Mouse (Mus musculus): ENCODE data around the gene Ankib1. TPM values are rescaled to one million over a fixed set of nuclear protein-coding genes. Genes with fewer than 3 reads are reported as not detected.
"Not testable (repeated sequence)": the region's sequence is repeated elsewhere in the genome, so short reads cannot be mapped to it uniquely, and the experiment has no call there.

Ankib1 gene
- total RNA-seq (2015) (22.9 and 25.9 TPM in 2 replicates), total RNA-seq (2017) (31.0 and 34.5 TPM in 2 replicates)

DNA sequence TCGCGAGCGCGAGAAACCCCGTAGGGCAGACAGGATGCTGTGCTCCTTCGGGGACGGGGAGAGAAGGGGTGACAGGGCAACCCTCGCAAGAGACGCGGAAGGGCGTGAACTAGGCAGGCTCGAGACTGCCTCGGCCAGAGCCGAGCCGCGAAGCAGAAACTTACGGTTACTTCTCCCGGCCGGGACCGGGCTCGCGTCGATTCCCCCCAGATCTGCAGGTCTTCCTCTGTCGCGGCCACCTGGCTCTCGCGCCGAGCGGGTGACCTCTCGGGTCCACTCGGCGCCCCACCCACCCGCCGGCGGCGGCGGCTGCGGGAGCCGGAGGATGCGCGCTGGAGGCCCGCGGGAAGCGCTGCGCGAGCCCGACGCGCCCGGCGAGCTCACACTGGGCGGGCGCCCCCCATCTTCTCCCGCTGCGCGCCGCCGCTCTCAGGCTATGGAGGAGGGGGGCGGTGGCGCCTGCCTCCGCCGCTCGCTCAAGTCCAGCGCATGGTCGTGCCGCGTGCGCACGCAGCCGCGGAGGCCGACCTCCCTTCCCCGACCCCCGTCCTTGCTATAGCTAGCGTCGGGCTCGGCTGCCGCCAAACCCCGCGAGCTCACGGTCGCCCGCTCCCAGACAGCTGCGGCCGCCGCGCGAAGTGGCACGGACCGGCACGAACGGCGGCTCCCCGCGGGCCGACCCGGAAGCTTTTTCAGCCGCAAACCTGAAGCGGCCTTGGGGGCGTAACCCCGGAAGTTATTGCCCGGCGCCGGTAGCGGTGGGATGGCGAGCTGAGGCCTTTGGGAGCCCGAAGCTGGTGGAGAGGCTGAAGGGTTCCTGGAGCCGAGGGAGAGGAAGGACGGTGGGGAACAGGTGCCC, at the start of gene Ankib1, which contains the start of gene Krit1:
TSS of gene Ankib1 (minus strand) at position 493 of the 859 bp plus-strand sequence.
TSS of gene Krit1 (plus strand) at position 752 of the 859 bp plus-strand sequence.
- peak; percentile 82 for ATAC-seq (replicated peaks; ENCODE audit: poor library complexity)

DNA sequence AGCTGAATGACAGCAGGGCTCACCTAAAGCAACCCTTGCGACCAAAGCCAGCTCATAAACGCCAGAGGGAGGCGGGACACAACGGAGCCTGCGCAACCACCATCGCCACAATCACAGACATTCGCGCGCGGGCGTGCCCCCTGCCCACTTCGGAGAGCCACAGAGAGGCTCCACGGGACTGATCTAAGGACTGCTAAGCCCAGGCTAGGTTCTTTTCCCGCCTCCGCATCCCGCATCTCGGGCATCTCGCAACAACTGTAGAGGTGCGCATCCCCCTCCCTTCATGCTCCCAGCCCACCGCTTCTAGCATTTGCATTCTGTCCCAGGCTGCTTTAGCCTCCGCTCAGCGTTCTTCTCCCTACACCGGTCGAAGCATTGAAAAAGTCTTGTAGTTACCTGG, 42.3 kb upstream of the Ankib1 start, which contains the start of gene Lrrd1:
TSS of gene Lrrd1 (plus strand) at position 148 of the 400 bp plus-strand sequence.
- ATAC-seq (replicated peaks; ENCODE audit: poor library complexity): no peak

GRCm38 (mm10) chr5:3834107-3834506, 31.4 kb upstream of the Ankib1 start:
- ATAC-seq (replicated peaks; ENCODE audit: poor library complexity): no peak

- ATAC-seq (replicated peaks; ENCODE audit: poor library complexity): peak; percentile 70
Measured at GRCm38 (mm10) chr5:3808472-3808871, 5.7 kb upstream of the Ankib1 start.

- peak; percentile 69 for ATAC-seq (replicated peaks; ENCODE audit: poor library complexity)
Measured at GRCm38 (mm10) chr5:3803292-3804165, 804 bp upstream of the Ankib1 start.

DNA sequence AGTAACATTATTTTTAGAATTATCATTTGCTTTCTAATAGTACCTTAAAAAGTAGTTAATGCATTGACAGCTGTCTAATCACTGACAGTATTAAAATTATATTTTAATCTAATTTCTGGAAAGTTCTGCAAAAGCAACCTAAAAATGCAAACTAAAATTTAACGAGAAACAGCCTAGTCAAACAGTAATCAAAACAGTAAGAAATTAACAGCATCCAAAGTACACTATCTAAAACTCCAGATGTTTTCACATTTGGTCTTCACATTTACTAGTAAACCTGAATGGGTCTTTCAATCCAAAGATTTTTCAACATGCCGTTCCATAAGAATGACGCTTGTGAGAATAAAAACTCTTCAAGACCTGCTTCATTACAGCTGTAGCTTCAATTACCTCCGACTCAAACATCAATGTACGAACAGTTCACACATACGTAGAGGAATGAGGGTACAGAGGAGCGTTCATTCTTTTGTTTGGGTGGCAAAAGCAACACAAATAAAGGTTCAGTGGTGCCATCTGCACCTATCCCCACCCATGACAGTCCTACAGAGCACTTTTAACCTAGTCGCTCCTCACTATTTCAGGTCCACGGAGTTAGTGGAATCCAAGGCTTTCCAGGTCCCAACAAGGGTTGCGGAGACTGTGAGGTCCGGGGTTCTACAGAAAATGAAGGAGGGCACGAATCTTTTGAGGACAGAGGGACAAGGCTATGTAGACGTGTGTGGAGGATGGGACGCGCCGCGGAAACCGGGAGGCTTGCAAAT, 873 bp downstream of the Ankib1 start:
- peak; percentile 4 for ATAC-seq (replicated peaks; ENCODE audit: poor library complexity)

DNA sequence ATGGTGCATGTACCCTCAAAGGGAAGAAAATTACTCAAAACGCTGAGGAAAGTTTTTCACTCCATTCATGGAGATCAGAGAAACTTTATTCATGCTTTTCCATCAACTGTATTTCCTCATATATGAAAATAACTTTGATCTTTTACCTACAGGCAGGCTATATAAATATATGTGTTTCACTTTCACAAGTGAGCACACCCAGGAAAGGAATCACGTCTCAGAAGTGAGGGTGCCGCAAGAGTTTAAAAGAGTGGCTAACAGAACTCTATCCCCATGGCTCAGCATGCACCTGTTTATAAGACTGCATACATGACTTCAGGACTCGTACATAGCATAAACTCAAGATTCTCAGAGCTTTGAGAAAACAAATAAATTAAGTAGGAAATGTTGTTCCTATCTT, 1.8 kb downstream of the Ankib1 start:
- ATAC-seq (replicated peaks; ENCODE audit: poor library complexity): no peak

DNA sequence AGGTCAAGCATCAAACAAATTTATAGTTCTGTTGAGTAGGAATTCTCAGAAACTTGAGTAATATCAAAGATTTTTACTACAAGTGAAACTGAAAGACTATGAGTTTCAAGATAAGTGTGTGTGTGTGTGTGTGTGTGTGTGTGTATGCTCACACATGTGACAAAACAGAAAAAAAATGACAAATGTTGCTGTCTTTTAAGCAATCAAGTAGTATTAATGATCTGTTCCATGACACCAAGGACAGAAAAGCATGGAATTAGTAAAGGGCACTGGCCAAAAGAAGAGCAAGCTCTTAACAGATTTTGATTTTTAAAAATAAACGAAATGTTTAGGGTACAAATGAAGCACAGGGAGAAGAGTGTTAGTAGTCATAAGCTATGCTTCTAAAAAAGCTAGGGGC, 2.7 kb downstream of the Ankib1 start:
- no peak for ATAC-seq (replicated peaks; ENCODE audit: poor library complexity)

DNA sequence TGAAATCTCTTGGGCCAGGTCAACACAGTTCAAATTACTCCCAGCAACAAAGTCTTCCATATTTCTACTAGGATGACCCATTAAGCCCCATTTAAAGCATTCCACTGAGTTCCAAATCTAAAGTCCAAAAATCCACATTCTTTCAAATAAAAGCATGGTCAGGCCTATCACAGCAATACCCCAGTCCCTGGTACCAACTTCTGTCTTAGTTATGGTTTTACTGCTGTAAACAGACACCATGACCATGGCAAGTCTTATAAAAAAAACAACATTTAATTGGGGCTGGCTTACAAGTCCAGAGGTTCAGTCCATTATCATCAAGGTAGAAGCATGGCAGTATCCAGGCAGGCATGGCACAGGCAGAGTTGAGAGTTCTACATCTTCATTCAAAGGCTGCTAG, 4.1 kb downstream of the Ankib1 start:
- not testable (repeated sequence) for ATAC-seq (replicated peaks; ENCODE audit: poor library complexity)

GRCm38 (mm10) chr5:3797101-3797500, 5.6 kb downstream of the Ankib1 start:
- not testable (repeated sequence) for ATAC-seq (replicated peaks; ENCODE audit: poor library complexity)

- ATAC-seq (replicated peaks; ENCODE audit: poor library complexity): peak; percentile 29; the same call in 1 of the 2 replicates
Measured at GRCm38 (mm10) chr5:3791048-3791447, 11.7 kb downstream of the Ankib1 start.

GRCm38 (mm10) chr5:3787548-3787947, 15.2 kb downstream of the Ankib1 start:
- no peak for ATAC-seq (replicated peaks; ENCODE audit: poor library complexity)

- no peak for ATAC-seq (replicated peaks; ENCODE audit: poor library complexity)
Measured at GRCm38 (mm10) chr5:3784751-3785496, 17.8 kb downstream of the Ankib1 start.

- ATAC-seq (replicated peaks; ENCODE audit: poor library complexity): peak; percentile 67; the same call in 1 of the 2 replicates
Measured at GRCm38 (mm10) chr5:3783947-3784681, 18.6 kb downstream of the Ankib1 start.

DNA sequence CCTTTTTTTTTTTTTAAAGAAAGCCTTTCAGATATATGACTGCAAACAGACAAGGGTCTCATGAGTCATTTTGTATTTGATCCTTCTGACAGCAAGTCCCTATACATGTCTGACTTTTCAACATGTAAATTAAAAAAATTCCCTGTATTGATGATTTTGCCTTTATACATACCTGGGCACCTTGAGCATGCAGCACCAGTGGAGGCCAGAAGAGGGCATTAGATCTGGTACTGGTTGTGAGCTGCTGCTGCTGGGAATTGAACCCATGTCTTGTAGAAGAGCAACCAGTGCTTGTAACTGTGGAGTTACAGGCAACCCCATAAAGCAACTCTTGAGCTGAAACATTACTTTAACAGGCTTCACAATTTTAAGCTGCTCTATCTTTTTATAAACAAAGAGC, 20.1 kb downstream of the Ankib1 start:
- peak; percentile 76 for ATAC-seq (replicated peaks; ENCODE audit: poor library complexity)

DNA sequence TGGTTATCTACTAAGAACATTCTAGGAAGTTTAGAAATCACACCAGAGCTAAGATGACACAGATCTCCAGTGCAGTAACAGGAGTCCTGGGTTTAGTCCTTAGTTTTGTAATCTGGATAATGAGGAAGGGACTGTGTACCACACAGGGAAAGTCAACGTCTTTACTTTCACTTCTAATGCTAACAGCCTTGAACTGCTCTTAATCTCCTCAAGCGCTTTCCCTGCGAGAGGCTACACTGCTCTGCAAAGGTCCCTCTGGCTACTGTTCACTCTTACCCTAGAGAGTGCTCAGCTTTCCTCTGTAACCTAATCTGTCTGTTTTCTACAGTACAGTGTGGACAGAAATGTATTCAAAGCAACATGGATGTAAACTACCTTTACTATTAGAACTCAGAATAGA, 30.7 kb downstream of the Ankib1 start:
- peak; percentile 87 for ATAC-seq (replicated peaks; ENCODE audit: poor library complexity)

DNA sequence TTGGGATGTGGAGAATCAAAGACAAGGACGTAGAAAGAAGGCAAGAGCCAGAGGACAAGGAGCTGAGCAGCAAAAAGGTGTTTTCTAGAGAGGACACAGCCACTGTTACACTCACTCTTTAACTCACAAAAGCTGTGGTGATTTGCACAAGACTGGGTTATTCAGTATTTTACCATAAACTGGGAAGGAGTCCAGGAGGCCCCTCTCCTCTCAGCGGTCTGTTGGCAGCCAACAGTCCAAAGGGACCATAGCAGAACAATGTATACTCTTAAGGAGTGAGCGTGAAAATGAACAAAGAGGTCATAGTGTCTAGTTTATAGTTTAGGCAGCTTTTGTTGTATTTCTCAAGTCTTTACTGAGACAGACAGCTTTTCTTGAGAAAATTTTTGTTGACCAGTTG, 31.2 kb downstream of the Ankib1 start:
- no peak for ATAC-seq (replicated peaks; ENCODE audit: poor library complexity)

DNA sequence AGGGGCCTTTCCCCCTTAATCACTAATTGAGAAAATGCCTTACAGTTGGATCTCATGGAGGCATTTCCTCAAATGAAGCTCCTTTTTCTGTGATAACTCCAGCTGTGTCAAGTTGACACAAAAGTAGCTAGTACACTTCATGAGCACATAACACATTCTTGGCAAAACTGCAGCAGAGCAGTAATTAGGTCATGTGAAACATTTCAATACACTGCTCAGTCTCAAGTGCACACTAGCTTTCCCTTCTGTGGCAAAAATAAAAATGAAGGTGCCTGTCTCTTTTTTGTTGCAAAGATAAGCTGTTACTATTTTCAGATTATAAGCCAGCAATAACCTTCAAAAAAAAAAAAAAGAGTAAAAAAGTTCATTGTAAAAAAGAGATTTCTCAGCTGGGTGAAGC, 52.2 kb downstream of the Ankib1 start:
- not testable (repeated sequence) for ATAC-seq (replicated peaks; ENCODE audit: poor library complexity)

GRCm38 (mm10) chr5:3732846-3733245, 69.9 kb downstream of the Ankib1 start:
- not testable (repeated sequence) for ATAC-seq (replicated peaks; ENCODE audit: poor library complexity)
